Mouse (Mus musculus): ENCODE measurements around the gene Erbb3.

Gene Erbb3

GRCm38 (mm10) chr10:128535624-128536265, 53.7 kb downstream of the Erbb3 start:
- intact Hi-C loops (cut with DNase I): loop anchor here (2.0 kb wide), 1 partner anchor 77 kb away; the partner anchor contains the start of gene Smarcc2

GRCm38 (mm10) chr10:128535206-128535605, 54.2 kb downstream of the Erbb3 start:
- intact Hi-C loops (cut with DNase I): loop anchor here (2.0 kb wide), 1 partner anchor 76 kb away; the partner anchor contains the start of gene Smarcc2

- intact Hi-C loops (cut with DNase I): no loop called here
These were observed 62.8 kb downstream of the Erbb3 start for GRCm38 (mm10) chr10:128526366-128527356.

- intact Hi-C loops (cut with DNase I): no loop called here
These were observed 63.7 kb downstream of the Erbb3 start, which contains the start of gene Esyt1 for GRCm38 (mm10) chr10:128525671-128526308. Gene Esyt1 (minus strand): TSS chr10:128525871.

- intact Hi-C loops (cut with DNase I): no loop called here
These were observed 64.5 kb downstream of the Erbb3 start for GRCm38 (mm10) chr10:128524732-128525662.

GRCm38 (mm10) chr10:128524111-128524731, 65.2 kb downstream of the Erbb3 start:
- intact Hi-C loops (cut with DNase I): no loop called here

- intact Hi-C loops (cut with DNase I): no loop called here
These were observed 67.1 kb downstream of the Erbb3 start for GRCm38 (mm10) chr10:128522351-128522750.

GRCm38 (mm10) chr10:128520591-128520990, 68.9 kb downstream of the Erbb3 start:
- intact Hi-C loops (cut with DNase I): no loop called here

- intact Hi-C loops (cut with DNase I): no loop called here
These were observed 70.6 kb downstream of the Erbb3 start for GRCm38 (mm10) chr10:128518833-128519232.

Small RNA genes lying within 50 kb of the gene (microRNA-seq; reads per million reads assigned to microRNA genes)
- 0 reads per million in 2 experiments for gene Gm47275
- 0 to 0.12 reads per million in 2 experiments for gene Mir6917
